Mouse (Mus musculus) left cerebral cortex, postnatal 14 days (tissue): Measurements from ENCODE around the gene Gna13. TPM values are rescaled to one million over a fixed set of nuclear protein-coding genes. Genes with fewer than 3 reads are reported as not detected.

Source experiments
- DNase-seq, 2 experiments: peaks; one replicate each; pipeline ENCODE4 v3.0.0; 2021 to 2022; ENCODE audit warnings: low spot score in 2 of 2, mixed read lengths in 1 of 2
- intact Hi-C: fragments of 180-260 bp; cut with DNase I; formaldehyde crosslinking; loops from one replicate; pipeline ENCODE4 v1.15.1; 2025
- total RNA-seq, 2 experiments: library from RNA; stranded (reverse); gene quantifications; 2 replicates each; pipeline ENCODE4 v1.2.3; 2021

The Gna13 gene
- total RNA-seq, 2 experiments from 2014 or later, result 41.8 to 45.6 TPM

DNA sequence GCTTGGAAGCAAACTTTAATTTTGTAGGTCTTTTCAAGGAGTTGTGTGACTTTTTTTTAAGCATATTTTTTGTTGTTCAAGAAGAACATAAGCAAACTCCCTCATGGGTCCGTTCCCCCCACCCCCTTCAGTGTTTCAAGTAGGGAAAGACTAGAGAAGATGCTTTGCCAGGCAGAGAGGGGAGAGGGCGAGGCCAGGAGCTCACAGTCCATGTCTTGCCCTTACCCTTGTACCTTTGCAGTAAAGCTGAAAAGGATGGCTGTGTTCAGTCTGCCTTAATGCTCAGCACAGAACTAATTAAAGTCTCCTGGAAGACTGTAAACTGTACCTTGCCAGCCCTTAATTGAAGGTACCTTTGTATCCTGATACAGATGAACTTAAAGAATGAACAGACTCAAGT, 1.7 kb downstream of the Gna13 start:
- intact Hi-C loops, result no loop called here

DNA sequence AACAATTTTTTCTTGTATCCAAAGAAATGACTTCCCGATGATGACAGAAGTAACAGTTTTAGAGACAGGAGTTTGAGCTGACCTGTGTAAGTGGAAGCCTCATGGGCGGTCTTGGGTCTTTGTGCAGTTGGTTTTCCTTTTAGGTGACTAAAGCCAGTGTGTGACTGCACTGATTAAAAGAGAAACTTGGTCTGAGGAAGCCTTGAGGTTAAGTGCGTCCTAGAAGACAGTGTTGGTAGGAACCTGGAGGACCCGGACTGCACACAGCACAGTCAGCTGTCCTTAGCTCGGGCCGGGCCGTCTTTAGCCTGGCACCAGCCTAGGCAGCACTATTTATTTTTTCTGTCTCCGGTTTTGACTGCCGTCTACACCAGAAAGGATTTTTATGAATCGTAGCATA, 2.2 kb downstream of the Gna13 start:
- intact Hi-C loops, result no loop called here
- no peak for DNase-seq

More for the DNA sequence above, 1.7 kb downstream of the Gna13 start:
- no peak for DNase-seq

DNA sequence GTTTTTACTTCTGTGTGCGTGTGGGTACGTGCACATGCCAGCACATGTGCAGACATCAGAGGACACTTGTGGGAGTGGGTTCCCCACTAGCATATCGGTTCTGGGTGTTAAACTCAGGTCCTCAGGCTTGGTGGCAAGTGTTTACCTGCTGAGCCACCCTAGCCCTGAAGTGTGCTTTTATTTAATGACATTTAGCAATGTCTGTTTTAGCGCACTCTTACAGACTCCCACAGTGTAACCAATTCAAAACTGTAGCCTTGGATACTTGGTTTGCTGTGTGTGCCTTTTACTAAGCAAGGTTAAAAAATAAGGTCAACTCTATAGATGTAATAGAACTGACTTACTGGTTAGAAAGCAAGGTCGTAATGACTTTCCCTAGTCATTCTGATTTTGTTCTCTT, 3.2 kb downstream of the Gna13 start:
- intact Hi-C loops, result no loop called here
- no peak for DNase-seq

DNA sequence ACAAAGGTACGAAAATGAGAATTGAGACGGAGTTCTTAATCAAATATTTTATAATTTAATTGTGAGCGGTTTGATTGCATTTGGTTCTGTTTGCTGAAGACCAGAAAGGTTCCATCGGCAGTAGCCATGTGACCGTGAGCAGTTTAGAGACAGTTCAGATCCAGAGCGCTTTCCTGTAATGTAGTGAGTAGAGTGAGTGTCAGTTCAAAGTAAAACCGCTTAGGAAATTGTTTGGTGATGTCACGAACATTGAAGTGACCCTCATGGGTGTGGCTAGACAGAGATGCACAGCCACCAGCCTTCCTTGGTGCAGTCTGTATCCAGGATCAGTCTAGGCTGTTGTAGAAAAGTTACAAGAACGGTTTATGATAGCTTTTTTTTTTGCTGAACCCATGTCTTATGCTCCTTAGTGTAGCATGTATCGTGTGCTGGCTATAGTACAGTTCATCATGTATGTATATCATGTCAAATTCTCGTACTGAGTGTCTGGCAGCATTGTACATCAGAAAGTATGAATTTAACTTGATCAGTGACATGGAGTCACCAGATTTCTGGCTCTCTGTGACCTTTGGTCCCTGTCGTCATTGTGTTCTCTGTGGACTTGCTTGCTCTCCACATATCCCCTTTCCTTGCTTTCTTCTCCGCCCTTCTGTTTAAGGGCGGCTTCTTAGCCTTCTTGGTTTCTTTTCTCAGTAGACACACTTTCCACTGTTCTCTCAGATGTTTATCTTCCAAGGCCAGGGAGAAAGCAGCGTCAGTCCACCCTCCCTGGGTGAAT, 4.4 kb downstream of the Gna13 start:
- intact Hi-C loops, result no loop called here
- no peak for DNase-seq

DNA sequence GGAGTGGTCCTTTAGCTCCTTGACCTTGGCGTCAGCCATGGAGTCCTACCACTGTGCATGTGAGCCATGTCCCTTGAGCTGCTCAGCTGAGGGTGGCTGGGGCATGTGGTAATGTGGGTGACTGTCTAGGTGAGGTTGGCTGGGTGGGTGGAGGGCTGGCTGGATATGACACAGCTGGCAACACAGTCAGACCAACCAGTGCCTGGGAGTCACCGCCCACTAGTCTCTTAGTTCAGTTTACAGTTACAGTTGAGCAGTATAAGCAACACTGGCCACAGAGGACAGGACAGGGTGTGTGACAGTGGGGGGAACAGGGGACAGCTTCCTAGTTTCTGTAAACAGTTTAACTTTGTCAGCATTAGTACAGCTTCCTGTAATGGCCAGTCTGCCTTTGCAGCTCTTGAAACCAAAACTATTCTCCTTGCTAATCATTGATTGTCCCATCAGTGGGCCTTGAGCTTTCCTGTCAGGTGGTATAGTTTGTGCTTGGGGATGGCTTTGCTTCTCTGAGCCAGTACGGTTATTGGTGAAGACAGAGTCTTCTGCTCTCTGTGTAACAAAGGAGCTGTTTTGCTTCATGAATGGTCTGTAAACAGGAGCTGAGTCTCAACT, 6.5 kb downstream of the Gna13 start:
- intact Hi-C loops, result no loop called here
- DNase-seq, result no peak

DNA sequence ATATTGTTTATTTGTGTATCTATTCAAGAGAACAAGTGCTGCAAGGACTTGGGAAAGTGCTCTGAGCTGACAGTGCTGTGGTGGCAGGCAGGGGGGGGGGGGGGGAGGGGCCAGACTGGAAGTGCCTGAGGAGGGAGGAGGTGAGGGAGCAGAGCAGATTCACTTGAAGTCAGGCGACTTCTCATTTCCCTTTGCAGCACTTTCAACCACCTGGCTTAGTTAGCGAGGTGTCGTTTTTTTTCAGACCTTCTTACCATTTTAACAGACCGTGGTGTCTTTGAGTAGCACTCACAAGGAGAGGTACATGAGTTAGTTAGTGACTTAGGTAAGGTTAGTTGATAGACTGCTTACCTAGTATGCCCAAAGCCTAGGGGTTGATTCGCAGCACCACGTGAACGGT, 12.8 kb downstream of the Gna13 start:
- DNase-seq, result no peak
- intact Hi-C loops, result loop anchor here (5.0 kb wide), 1 partner anchor 52 kb away; the partner anchor contains the start of gene Amz2

DNA sequence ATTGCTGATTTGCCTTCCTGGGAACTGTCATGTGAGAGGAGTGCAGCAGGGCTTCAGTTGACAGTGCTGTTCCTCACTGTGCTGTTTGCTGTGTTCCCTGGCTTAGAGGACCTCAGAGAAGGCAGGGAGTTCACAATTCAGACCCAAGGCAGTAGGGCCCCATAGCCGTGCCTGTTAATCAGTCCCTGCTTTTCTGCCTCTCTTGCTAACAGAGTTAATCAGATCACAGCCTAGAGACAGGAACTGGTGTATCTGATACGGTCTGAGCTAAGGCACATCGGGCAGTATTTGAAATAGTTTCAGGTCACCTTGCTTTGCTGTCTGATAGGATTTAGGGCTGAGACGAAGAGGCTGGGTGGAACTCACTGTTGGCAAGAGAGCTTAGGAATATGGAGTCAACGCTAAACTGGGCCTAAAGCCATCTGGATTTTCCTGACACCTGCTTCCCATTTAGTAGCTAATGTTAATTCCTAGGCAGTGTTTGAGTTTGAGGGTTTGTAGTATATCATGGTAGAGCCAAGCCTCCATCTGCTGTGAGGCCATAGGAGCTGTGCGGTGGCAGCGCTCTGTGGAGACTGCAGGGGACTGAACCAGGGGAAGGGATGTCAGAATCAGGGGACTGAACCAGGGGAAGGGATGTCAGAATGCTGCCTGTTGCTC, 14.0 kb downstream of the Gna13 start:
- no peak for DNase-seq
- intact Hi-C loops, result loop anchor here (5.0 kb wide), 1 partner anchor 51 kb away; the partner anchor contains the start of gene Amz2

DNA sequence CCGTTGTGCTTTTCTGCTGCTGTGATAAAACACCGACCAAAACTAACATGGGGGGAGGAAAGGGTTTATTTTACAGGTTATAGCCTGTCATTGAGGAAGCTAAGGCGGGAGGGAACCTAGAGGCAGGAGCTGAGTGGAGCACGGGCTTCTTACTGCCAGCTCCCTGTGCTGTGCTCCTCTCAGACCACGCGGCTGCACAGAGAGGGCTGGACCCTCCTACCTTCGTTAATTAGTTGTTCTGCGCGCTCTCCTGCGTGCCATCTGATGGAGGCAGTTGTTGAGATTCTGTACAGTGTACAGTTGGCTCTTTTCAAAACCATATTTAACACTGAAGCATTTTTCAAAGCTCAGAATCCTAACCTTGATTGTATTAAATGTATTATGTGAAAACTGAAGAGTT, 14.8 kb downstream of the Gna13 start:
- DNase-seq, result no peak
- intact Hi-C loops, result loop anchor here (5.0 kb wide), 1 partner anchor 50 kb away; the partner anchor contains the start of gene Amz2

DNA sequence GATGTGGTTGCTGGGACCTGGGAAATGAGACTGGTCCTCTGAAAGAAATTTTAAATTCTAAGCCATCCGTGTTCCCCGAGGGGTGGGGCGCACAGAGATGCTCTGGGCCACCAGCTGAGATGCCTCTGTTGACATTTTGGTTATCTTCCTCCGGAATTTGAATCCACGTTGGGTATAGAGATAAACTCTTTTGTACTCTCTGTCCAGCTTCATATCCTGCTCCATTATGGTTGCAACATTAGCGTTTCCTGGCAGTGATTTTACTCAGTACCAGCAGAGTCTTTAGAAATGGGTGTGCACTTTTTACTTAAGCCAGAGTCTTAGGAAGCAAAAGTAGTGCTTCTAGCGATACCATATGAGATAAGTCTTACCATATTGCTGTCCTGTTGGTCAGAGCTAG, 15.4 kb downstream of the Gna13 start:
- intact Hi-C loops, result loop anchor here (5.0 kb wide), 1 partner anchor 49 kb away; the partner anchor contains the start of gene Amz2

DNA sequence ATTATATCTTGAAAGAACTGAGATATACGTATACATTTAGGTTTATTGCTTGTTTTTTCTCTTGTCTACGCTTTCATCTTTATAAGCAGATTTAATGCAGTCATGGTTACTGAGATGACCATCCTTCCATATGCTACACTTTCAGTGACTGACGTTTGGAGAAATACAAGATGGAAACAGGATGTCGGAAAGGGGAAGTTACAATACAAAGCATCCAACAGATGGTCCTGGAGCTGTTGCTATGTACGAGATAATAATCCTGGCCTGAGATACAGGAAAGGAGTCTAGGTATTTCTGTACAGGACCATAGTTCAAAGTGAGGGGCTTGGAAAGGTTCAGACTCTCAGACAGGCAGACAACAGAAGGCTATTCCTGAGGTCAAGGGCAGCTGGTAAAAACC, 18.0 kb downstream of the Gna13 start:
- DNase-seq, result no peak
- intact Hi-C loops, result no loop called here

More for the DNA sequence above, 15.4 kb downstream of the Gna13 start:
- DNase-seq, result no peak

DNA sequence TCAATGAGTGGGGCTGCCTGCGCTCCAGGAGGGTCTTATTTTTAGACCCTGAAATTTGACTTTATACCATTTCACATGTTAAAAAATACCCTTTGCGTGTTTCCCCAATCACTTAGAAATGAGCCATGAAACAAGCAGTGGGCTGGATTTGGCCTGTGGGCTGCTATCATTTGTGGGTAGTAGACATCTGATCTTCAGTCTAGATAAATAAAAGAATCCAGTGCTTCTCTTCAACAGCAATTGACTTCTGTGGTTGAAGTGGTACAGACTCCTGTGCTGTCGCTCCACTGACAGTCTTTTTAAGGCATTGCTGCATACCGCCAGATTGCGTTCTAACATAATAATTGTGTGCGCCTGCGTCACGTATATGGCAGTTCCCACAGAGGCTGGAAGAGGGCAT, 22.7 kb downstream of the Gna13 start:
- intact Hi-C loops, result no loop called here

DNA sequence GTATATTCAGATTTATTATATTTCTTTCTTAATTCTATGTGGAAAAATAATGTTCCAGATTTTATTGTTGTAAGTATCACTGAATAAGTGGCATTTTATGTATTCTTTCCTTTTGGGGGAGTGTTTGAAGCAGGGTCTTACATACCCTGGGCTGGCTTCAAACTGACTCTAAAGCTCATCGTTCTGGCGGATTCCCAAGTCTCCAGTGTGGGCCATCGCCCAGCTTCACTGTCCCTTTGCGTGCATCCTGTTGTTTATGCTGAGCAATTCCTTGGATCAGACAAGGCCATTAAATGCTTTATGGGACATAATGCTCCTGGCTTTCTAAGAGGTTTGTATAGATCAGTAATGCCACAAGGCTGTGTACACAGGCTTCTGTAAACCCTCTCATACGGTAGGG, 26.4 kb downstream of the Gna13 start:
- DNase-seq, result no peak
- intact Hi-C loops, result no loop called here

More for the DNA sequence above, 22.7 kb downstream of the Gna13 start:
- DNase-seq, result no peak

DNA sequence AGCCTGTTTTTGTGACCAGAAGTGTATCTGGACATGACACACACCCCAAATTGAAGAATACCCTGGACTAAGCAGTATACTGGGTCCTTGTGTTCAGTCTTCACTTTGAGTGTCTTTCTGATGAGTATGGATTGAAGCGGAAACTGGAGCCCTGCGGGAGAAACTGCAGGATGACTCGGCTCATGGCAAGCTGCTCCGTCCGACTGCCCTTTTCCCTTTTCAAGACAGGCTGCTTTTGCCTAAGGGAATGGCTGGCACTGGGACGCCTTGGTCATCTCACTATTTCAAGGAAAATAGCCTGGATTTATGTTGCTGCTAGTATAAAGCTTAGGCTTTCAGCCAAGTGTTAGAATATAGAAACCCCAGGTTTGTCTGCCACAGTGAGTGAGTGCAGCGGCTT, 28.6 kb downstream of the Gna13 start:
- intact Hi-C loops, result no loop called here
- no peak for DNase-seq

DNA sequence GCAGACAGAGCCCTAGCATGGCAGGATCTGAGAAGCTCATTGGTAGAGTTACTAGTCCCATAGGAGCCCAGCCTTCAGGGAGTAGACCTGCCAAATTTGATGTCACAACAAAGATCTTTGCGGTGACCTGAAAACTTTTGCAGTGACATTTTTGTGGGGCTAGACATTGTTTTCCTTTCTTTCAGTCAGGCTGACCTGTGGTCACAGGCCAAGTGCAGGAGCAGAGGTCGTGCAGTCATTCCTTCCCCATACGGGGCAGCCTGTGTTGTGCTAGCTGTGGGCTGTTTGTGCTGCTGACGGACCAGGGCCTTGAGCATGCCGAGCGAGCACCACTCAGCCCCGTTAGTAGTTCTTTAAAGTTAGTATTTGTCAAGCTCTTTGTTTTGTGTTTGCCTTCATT, 29.1 kb downstream of the Gna13 start:
- DNase-seq, result no peak
- intact Hi-C loops, result no loop called here

DNA sequence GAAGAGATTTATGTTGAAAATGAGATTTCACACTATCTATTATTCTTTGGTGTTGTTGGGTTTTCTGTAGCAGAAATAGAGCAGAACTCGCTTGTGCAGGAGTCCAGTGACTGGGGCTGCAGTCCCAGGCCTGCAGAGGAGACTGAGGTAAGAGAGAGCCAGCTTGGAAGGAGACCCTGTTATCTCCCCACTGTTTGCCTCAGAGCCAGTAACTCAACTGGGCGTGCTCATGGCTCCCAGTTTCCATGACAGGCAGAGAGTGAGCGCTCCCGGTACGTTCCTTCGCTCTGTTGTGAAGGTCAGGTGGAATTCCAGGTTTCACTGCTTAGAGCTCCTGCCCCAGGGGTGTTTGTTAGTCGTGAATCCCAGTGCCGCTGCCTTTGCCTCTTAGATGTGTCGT, 30.0 kb downstream of the Gna13 start:
- DNase-seq, result no peak
- intact Hi-C loops, result no loop called here

DNA sequence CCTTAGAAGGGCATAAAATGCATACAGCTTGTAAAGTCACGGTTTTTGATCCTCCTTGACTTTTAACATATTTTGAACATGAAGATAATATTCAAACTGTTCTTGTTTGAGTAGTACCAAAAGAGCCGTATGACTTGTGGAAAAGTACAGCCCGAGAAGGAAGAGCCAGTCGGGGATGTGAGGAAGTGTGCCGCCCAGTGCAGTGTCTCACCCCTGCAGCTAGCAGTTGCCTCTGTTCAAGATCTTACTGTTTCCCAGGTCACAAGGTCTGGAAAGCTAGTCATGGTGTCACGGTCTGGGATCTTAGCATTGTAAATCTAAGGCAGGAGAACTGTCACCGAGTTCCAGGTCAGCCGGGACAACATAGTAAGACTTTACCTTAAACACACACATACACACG, 32.1 kb downstream of the Gna13 start:
- intact Hi-C loops, result no loop called here
- DNase-seq, result no peak

DNA sequence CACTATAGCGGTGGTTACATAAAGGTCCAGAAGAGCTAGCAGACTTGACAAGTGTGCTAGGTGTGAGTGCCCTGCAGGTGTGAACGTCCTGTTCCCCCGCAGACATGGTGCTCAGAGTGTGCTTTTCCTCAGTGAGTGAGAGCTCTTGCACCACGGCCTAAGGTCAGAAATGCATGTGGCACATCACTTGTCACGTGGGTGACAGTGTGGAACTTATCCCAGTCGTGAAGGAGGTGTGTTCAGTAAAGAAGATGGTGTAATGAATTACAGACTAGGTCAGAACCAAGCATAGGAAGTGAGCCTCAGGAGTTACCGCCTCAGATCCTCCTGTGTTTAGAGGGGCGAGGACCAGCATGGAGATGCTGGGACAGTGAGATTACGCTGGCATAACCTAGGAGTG, 32.7 kb downstream of the Gna13 start:
- intact Hi-C loops, result no loop called here
- DNase-seq, result no peak

DNA sequence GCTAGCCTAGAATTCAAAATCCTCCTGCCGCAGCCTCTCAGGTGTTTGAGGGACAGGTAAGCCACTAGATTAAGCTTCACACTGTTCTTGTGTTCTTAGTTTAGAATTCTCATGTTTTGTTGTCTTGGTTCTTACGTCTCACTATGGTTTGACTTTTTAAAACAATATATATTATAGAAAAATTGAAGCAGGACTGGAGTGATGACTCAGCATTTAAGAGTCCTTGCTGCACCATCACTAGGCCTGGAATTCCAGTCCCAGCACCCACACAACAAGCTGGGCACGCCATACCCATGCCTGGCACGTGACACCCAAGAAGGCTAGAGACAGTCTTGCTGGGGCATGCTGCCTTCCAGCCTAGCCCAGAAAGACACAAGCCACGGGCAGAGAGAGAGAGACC, 43.8 kb downstream of the Gna13 start:
- intact Hi-C loops, result no loop called here

DNA sequence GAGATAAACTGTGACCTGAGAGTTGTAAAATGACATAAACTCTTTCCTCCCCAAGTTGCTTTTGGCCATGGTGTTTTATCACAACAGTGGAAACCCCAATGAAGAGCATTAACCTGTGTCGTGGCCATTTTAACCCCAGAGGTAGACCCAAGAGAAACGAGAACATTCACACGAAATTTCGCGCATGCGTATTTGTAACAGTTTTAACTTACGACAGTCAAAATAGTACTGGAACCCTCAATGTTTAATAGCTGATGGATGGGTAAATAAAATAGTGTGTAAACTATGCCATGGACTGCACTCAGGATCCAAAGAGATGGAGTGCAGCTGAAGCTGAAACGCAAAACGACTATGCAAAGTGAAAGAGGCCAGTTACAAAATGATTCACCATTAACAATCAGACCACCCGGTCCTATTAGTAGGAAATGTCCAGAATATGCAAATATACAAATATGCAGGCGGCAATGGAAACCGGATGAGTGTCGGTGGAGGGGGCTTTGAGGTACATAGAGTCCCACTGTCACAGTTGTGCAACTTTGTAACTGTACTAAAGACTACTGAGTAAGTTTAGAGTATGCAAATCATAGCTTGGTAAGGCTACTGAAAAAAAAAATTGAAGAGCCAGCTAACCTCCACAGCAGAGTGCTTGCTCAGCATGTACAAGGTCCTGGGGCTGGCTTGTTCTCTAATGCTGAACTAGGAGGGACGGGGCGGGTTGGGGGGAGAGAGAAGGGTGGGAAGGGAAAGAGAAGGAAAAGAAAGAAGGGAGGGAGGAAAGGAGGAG, 47.8 kb downstream of the Gna13 start:
- DNase-seq, result no peak
- intact Hi-C loops, result no loop called here

More for the DNA sequence above, 43.8 kb downstream of the Gna13 start:
- DNase-seq, result no peak

DNA sequence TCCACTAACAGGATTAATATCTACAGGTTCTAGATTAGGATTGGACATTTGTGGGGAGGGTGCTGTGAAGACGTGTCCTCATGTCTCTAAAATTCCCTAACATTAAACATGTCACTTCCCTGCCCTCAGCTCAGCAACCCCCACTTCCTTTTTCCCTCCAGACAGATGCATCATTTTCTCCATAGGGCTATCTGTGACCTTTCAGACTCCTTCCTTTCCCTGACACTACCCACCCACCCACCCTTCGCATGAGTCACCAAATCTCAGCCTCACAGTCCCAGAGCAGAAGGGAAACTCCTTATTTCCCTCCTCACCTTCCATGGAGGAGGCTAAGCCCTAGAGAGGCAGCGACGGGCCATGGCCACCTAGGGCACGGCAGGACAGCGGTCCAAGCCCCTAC, 51.0 kb downstream of the Gna13 start, which contains the start of gene 9930022D16Rik:
Gene 9930022D16Rik, plus strand, starts transcription at position 301 of the 400 bp plus-strand sequence.
- DNase-seq, result no peak
- intact Hi-C loops, result no loop called here
